Mouse (Mus musculus): ENCODE results near the gene Lmna. TPM values are rescaled to one million over a fixed set of nuclear protein-coding genes. Genes with fewer than 3 reads are reported as not detected.

The Lmna gene
- polyA plus RNA-seq, 1 experiment from 2014 or later, result 96.0 TPM

DNA sequence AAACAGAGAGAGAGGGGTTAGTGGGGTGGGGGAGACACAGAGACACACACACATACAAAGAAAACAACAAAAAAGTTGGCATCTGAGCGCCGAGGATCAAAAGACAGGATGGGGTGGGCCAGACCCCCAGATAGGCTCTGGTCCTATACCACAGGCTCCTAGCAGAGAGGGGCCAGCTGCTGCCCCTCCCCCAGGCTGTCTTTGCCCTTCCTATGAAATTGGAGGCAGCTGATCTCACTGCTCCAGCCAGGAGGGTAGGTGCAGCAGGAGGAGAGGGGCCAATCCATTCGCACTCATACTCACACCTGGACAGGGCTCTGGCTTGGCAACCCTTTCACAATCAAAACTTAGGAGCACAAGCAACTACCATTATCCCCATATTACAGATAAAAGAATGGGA is 506 bp downstream of the Lmna start:
- Histone ChIP-seq H3K9ac (ENCODE audit: low read length) (peak overlapping the region; percentile 54), H3K9me3 (ENCODE audit: control insufficient read depth, low read length) (no peaks in the 10 kb centered on the region), H3K27ac (ENCODE audit: low read depth) (peak overlapping the region; percentile 94), H3K4me2 (ENCODE audit: low read length) (peak overlapping the region; percentile 62), H3K4me3 (ENCODE audit: low read depth, low read length) (peak overlapping the region; percentile 43; the same call in 1 of the 2 replicates), H3K27me3 (replicated peaks; ENCODE audit: control insufficient read depth, insufficient read depth, low read length) (no peaks in the 10 kb centered on the region), H3K4me1 (replicated peaks; ENCODE audit: control insufficient read depth, insufficient read depth, low read length) (peaks cover 22% of the 10 kb centered on the region), H3K36me3 (ENCODE audit: control insufficient read depth, insufficient read depth, low read length) (no peaks in the 10 kb centered on the region)
- DNase-seq (ENCODE audit: low spot score) (no peak), ATAC-seq (replicated peaks; ENCODE audit: low FRiP score, low TSS enrichment, low read depth) (no peak; the same call in 1 of the 2 replicates)
- WGBS, result 65% methylated on average over 3 of the region's 3 CpGs

DNA sequence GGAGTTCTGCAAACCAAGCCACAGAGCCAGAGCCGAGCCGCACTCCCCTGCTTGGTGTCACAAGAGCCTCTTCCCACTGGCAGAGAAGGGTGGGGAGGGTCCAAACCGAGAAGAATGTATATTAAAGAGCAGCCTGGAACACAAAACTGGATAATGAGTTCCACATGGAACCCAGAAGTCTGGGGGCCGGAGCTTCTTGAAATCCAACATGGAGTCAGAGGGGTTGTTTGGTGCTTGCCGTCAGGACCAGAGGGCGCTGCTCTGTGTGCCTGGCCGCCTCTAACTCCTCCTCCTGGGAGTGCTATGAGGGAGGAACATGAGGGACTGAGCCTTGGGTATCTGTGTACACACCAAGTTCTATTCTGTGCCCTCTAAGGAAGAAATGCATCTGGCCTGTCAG is 4.0 kb downstream of the Lmna start:
- H3K9ac ChIP-seq (ENCODE audit: low read length), result no peak overlapping the region
- no peaks in the 10 kb centered on the region for H3K27me3 ChIP-seq (replicated peaks; ENCODE audit: control insufficient read depth, insufficient read depth, low read length)
- H3K4me3 ChIP-seq (ENCODE audit: low read depth, low read length), result no peak overlapping the region
- no peak overlapping the region for H3K27ac ChIP-seq (ENCODE audit: low read depth)
- no peaks in the 10 kb centered on the region for H3K9me3 ChIP-seq (ENCODE audit: control insufficient read depth, low read length)
- ATAC-seq (replicated peaks; ENCODE audit: low FRiP score, low TSS enrichment, low read depth) (no peak), DNase-seq (ENCODE audit: low spot score) (no peak)
- peaks cover 31% of the 10 kb centered on the region for H3K4me1 ChIP-seq (replicated peaks; ENCODE audit: control insufficient read depth, insufficient read depth, low read length)
- WGBS, result 48% methylated on average over 7 of the region's 7 CpGs
- H3K4me2 ChIP-seq (ENCODE audit: low read length), result no peak overlapping the region
- H3K36me3 ChIP-seq (ENCODE audit: control insufficient read depth, insufficient read depth, low read length), result no peaks in the 10 kb centered on the region

- H3K9ac ChIP-seq (ENCODE audit: low read length), result no peak overlapping the region
- no peak overlapping the region for H3K4me2 ChIP-seq (ENCODE audit: low read length)
- 73% methylated on average over 6 of the region's 6 CpGs for WGBS
- no peaks in the 10 kb centered on the region for H3K27me3 ChIP-seq (replicated peaks; ENCODE audit: control insufficient read depth, insufficient read depth, low read length)
- no peak overlapping the region for H3K27ac ChIP-seq (ENCODE audit: low read depth)
- H3K4me3 ChIP-seq (ENCODE audit: low read depth, low read length), result no peak overlapping the region
- peaks cover 29% of the 10 kb centered on the region for H3K4me1 ChIP-seq (replicated peaks; ENCODE audit: control insufficient read depth, insufficient read depth, low read length)
- H3K9me3 ChIP-seq (ENCODE audit: control insufficient read depth, low read length), result no peaks in the 10 kb centered on the region
- no peaks in the 10 kb centered on the region for H3K36me3 ChIP-seq (ENCODE audit: control insufficient read depth, insufficient read depth, low read length)
- DNase-seq (ENCODE audit: low spot score), result no peak
- no peak for ATAC-seq (replicated peaks; ENCODE audit: low FRiP score, low TSS enrichment, low read depth)
These were observed 4.7 kb downstream of the Lmna start for GRCm38 (mm10) chr3:88505081-88505480.

DNA sequence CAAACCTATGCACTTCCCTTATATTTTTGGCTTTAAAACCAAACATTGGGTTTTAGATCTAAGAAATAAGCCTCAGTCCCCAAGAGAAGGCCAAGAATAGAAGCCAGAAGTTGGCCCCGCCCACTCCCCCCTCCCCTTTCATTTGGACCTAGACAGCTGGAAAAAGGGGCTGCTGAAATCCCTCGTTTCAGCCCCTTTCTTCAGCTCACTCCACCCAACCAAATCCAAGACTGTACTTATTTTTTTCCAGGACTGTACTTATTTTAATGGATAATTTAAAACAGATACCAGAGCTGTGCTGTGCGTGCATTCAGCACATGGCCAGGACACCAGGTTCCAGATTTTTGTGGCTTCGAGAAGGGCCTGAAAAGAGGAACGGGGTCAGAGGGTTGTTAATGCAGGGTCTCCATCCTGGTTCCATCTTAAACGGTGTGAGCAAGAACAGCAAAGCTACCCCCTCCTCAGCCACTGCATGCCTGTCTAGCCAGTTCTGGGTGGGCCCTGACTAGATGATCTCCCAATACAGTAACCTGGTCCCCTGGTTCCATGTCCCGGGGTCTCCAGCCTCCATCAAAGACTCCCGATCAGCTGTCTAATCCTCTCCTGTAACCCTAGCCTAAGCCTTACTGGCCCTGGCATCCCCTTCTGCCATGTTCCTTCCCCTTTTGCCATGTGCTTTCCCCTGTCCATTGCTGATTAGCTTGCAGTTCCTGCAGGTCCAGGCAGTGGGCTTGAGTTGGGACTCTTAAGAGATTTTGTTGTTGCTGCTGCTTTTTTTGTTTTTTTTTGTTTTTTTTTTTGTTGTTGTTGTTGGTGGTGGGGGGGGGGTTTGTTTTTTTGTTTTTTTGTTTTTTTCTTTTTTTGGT is 5.6 kb downstream of the Lmna start:
- no peak overlapping the region for H3K4me3 ChIP-seq (ENCODE audit: low read depth, low read length)
- ATAC-seq (replicated peaks; ENCODE audit: low FRiP score, low TSS enrichment, low read depth), result no peak
- 49% methylated on average over 8 of the region's 8 CpGs for WGBS
- no peaks in the 10 kb centered on the region for H3K36me3 ChIP-seq (ENCODE audit: control insufficient read depth, insufficient read depth, low read length)
- H3K27ac ChIP-seq (ENCODE audit: low read depth), result peak overlapping the region; percentile 62; the same call in 1 of the 2 replicates
- H3K4me2 ChIP-seq (ENCODE audit: low read length), result no peak overlapping the region
- no peak for DNase-seq (ENCODE audit: low spot score)
- no peaks in the 10 kb centered on the region for H3K9me3 ChIP-seq (ENCODE audit: control insufficient read depth, low read length)
- no peak overlapping the region for H3K9ac ChIP-seq (ENCODE audit: low read length)
- H3K4me1 ChIP-seq (replicated peaks; ENCODE audit: control insufficient read depth, insufficient read depth, low read length), result peaks cover 22% of the 10 kb centered on the region
- H3K27me3 ChIP-seq (replicated peaks; ENCODE audit: control insufficient read depth, insufficient read depth, low read length), result no peaks in the 10 kb centered on the region

GRCm38 (mm10) chr3:88503505-88503863 is 6.3 kb downstream of the Lmna start:
- Histone ChIP-seq H3K4me3 (ENCODE audit: low read depth, low read length) (peak overlapping the region; percentile 70; the same call in 1 of the 2 replicates), H3K4me2 (ENCODE audit: low read length) (peak overlapping the region; percentile 97), H3K4me1 (replicated peaks; ENCODE audit: control insufficient read depth, insufficient read depth, low read length) (peaks cover 21% of the 10 kb centered on the region), H3K27me3 (replicated peaks; ENCODE audit: control insufficient read depth, insufficient read depth, low read length) (no peaks in the 10 kb centered on the region), H3K9ac (ENCODE audit: low read length) (no peak overlapping the region), H3K27ac (ENCODE audit: low read depth) (peak overlapping the region; percentile 62; the same call in 1 of the 2 replicates), H3K9me3 (ENCODE audit: control insufficient read depth, low read length) (no peaks in the 10 kb centered on the region), H3K36me3 (ENCODE audit: control insufficient read depth, insufficient read depth, low read length) (no peaks in the 10 kb centered on the region)
- WGBS, result 22% methylated on average over 4 of the region's 4 CpGs
- no peak for DNase-seq (ENCODE audit: low spot score)
- no peak for ATAC-seq (replicated peaks; ENCODE audit: low FRiP score, low TSS enrichment, low read depth)

DNA sequence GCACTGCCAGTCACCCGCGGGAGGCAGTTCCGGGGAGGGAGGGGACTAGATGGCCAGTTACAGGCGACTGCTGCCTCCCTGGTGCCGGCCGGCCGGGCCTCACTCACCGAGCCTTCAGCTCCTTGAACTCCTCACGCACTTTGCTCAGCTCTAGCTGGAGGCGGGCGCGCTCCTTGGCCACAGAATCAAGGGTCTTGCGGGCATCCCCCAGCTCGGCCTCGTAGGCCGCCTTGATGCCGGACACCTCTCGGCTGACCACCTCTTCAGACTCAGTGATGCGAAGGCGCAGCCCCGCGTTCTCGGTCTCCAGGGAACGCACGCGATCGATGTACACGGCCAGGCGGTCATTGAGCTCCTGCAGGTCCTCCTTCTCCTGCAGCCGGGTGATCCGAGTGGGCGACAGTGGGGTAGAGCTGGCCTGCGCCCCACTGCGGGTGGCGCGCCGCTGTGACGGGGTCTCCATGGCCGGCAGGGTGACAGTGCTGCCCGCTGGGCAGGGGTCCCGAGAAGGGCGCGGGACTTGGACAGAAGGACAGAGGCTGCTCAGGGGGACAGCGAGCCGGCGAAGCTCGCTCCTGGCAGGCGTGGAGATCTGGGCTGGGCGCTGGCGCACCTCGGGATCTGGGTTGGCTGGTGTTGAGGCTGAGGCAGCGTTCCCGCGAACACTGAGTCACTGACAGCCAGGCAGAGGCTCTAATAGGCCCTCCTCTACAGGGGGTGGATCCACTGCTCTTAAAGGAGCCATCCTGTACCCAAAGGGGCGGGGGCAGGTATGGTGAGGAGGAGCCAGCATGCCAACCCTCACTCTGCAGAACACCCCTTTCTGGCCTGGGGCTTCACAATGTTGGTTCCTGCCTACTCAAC is 6.9 kb downstream of the Lmna start:
- DNase-seq (ENCODE audit: low spot score) (peak; percentile 85), ATAC-seq (replicated peaks; ENCODE audit: low FRiP score, low TSS enrichment, low read depth) (peak; percentile 87)
- Histone ChIP-seq H3K4me1 (replicated peaks; ENCODE audit: control insufficient read depth, insufficient read depth, low read length) (peaks cover 21% of the 10 kb centered on the region), H3K4me2 (ENCODE audit: low read length) (peak overlapping the region; percentile 97), H3K9ac (ENCODE audit: low read length) (peak overlapping the region; percentile 76), H3K36me3 (ENCODE audit: control insufficient read depth, insufficient read depth, low read length) (no peaks in the 10 kb centered on the region), H3K27ac (ENCODE audit: low read depth) (peak overlapping the region; percentile 62), H3K4me3 (ENCODE audit: low read depth, low read length) (peak overlapping the region; percentile 70), H3K27me3 (replicated peaks; ENCODE audit: control insufficient read depth, insufficient read depth, low read length) (no peaks in the 10 kb centered on the region), H3K9me3 (ENCODE audit: control insufficient read depth, low read length) (no peaks in the 10 kb centered on the region)
- under 1% methylated on average over 55 of the region's 55 CpGs for WGBS

GRCm38 (mm10) chr3:88502031-88502571 is 7.7 kb downstream of the Lmna start:
- H3K36me3 ChIP-seq (ENCODE audit: control insufficient read depth, insufficient read depth, low read length), result no peaks in the 10 kb centered on the region
- peak overlapping the region; percentile 97 for H3K4me2 ChIP-seq (ENCODE audit: low read length)
- 23% methylated on average over 11 of the region's 11 CpGs for WGBS
- no peak for ATAC-seq (replicated peaks; ENCODE audit: low FRiP score, low TSS enrichment, low read depth)
- DNase-seq (ENCODE audit: low spot score), result peak; percentile 65
- H3K27me3 ChIP-seq (replicated peaks; ENCODE audit: control insufficient read depth, insufficient read depth, low read length), result no peaks in the 10 kb centered on the region
- H3K9ac ChIP-seq (ENCODE audit: low read length), result peak overlapping the region; percentile 76
- H3K4me1 ChIP-seq (replicated peaks; ENCODE audit: control insufficient read depth, insufficient read depth, low read length), result peaks cover 21% of the 10 kb centered on the region
- peak overlapping the region; percentile 70 for H3K4me3 ChIP-seq (ENCODE audit: low read depth, low read length)
- H3K9me3 ChIP-seq (ENCODE audit: control insufficient read depth, low read length), result no peaks in the 10 kb centered on the region
- peak overlapping the region; percentile 62 for H3K27ac ChIP-seq (ENCODE audit: low read depth)

GRCm38 (mm10) chr3:88501366-88502030 is 8.3 kb downstream of the Lmna start:
- Histone ChIP-seq H3K36me3 (ENCODE audit: control insufficient read depth, insufficient read depth, low read length) (no peaks in the 10 kb centered on the region), H3K9me3 (ENCODE audit: control insufficient read depth, low read length) (no peaks in the 10 kb centered on the region), H3K27me3 (replicated peaks; ENCODE audit: control insufficient read depth, insufficient read depth, low read length) (no peaks in the 10 kb centered on the region), H3K4me3 (ENCODE audit: low read depth, low read length) (peak overlapping the region; percentile 70), H3K9ac (ENCODE audit: low read length) (peak overlapping the region; percentile 76), H3K4me1 (replicated peaks; ENCODE audit: control insufficient read depth, insufficient read depth, low read length) (peaks cover 21% of the 10 kb centered on the region), H3K4me2 (ENCODE audit: low read length) (peak overlapping the region; percentile 97), H3K27ac (ENCODE audit: low read depth) (peak overlapping the region; percentile 62)
- WGBS, result 51% methylated on average over 6 of the region's 6 CpGs
- DNase-seq (ENCODE audit: low spot score) (no peak), ATAC-seq (replicated peaks; ENCODE audit: low FRiP score, low TSS enrichment, low read depth) (no peak)
